Mouse (Mus musculus): Measurements from ENCODE around the gene Wipi2. TPM values are rescaled to one million over a fixed set of nuclear protein-coding genes. Genes with fewer than 3 reads are reported as not detected.

Wipi2 gene
- total RNA-seq (2014; rRNA removed; ENCODE audit: low replicate concordance): 37.2 and 50.8 TPM in 2 replicates
- 19.6 and 20.7 TPM in 2 replicates for polyA plus RNA-seq (2015; fragmentation: Nextera tagmentation; extraction: Ambion mirVana)

DNA sequence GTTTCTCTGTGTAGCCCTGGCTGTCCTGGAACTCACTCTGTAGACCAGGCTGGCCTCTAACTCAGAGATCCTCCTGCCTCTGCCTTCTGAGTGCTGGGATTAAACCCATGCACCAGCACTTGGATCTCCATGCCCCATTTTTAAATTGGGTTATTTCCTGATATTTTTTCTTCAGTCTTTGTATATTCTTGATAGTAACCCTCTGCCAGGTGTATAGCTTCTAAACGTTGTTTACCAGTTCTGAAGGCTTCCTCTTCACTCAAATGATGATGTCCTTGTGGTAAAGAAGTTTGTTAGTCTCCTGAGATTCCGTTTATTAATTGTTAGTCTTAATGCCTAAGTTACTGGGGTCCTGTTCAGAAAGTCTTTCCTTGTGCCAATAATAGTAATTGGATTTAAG is at the start of gene Wipi2:
TSS of gene Wipi2 (plus strand) at position 301 of the 400 bp plus-strand sequence.
- ATAC-seq (ENCODE audit: insufficient read depth, low read depth): no peak
- TF ChIP-seq CTCF (IDR thresholded peaks at IDR 0.05; ENCODE audit: low read depth): no peak
- no peak for TF ChIP-seq EP300 (IDR thresholded peaks at IDR 0.05; ENCODE audit: low read depth)
- 78% methylated on average over 2 of the region's 2 CpGs for WGBS
- peak within 1 kb of the TSS; percentile 94 for H3K4me3 ChIP-seq (ENCODE audit: low read depth, low read length)
- no peaks in the 10 kb centered on the region for H3K27me3 ChIP-seq (ENCODE audit: control insufficient read depth, insufficient read depth, low read length)
- no peaks in the 10 kb centered on the region for H3K36me3 ChIP-seq (replicated peaks; ENCODE audit: control insufficient read depth, insufficient read depth, low read length)
- DNase-seq (ENCODE audit: low spot score): no peak
- H3K4me1 ChIP-seq (ENCODE audit: control insufficient read depth, insufficient read depth): peaks cover 9% of the 10 kb centered on the region
- H3K4me2 ChIP-seq (ENCODE audit: low read depth, low read length): peak within 1 kb of the TSS; percentile 91
- 0 out of 2 replicates have a peak within 1 kb of the TSS, but pooled peaks have one; percentile 88 for H3K9ac ChIP-seq (replicated peaks; ENCODE audit: low read depth, low read length)
- peak within 1 kb of the TSS; percentile 85 for H3K27ac ChIP-seq (ENCODE audit: low read depth)
- no peaks in the 10 kb centered on the region for H3K9me3 ChIP-seq (replicated peaks; ENCODE audit: control insufficient read depth, low read length)

DNA sequence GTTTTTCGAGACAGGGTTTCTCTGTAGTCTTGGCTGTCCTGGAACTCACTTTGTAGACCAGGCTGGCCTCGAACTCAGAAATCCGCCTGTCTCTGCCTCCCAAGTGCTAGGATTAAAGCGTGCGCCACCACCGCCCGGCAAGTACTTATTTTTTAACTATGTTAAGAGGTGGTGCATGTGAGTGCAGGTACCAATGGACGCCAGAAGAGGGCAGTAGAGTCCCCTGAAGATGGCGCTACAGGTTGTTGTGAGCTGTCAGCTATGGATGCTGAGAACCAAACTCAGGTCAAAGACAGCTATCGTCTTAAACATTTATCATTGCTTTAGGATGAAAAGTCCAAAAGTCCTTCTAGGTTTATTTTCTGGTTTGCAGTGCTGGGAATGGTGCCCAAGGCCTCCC is 49.3 kb upstream of the Wipi2 start:
- ATAC-seq (ENCODE audit: insufficient read depth, low read depth) (no peak), DNase-seq (ENCODE audit: low spot score) (no peak)
- no peaks in the 10 kb centered on the region for H3K9me3 ChIP-seq (replicated peaks; ENCODE audit: control insufficient read depth, low read length)
- H3K27me3 ChIP-seq (ENCODE audit: control insufficient read depth, insufficient read depth, low read length): peaks cover 4% of the 10 kb centered on the region; the same call in 1 of the 2 replicates
- H3K27ac ChIP-seq (ENCODE audit: low read depth): no peak overlapping the region
- H3K4me2 ChIP-seq (ENCODE audit: low read depth, low read length): no peak overlapping the region
- no peaks in the 10 kb centered on the region for H3K4me1 ChIP-seq (ENCODE audit: control insufficient read depth, insufficient read depth)
- WGBS: 85% methylated on average over 10 of the region's 10 CpGs
- H3K4me3 ChIP-seq (ENCODE audit: low read depth, low read length): no peak overlapping the region
- H3K36me3 ChIP-seq (replicated peaks; ENCODE audit: control insufficient read depth, insufficient read depth, low read length): no peaks in the 10 kb centered on the region
- no peak overlapping the region for H3K9ac ChIP-seq (replicated peaks; ENCODE audit: low read depth, low read length)
- TF ChIP-seq CTCF (IDR thresholded peaks at IDR 0.05; ENCODE audit: low read depth) (no peak), EP300 (IDR thresholded peaks at IDR 0.05; ENCODE audit: low read depth) (no peak)

- DNase-seq (ENCODE audit: low spot score) (peak; percentile 50), ATAC-seq (ENCODE audit: insufficient read depth, low read depth) (peak; percentile 41; the same call in 1 of the 2 replicates)
- no peak overlapping the region for H3K27ac ChIP-seq (ENCODE audit: low read depth)
Measured at GRCm38 (mm10) chr5:142581517-142581916, 46.0 kb upstream of the Wipi2 start.

DNA sequence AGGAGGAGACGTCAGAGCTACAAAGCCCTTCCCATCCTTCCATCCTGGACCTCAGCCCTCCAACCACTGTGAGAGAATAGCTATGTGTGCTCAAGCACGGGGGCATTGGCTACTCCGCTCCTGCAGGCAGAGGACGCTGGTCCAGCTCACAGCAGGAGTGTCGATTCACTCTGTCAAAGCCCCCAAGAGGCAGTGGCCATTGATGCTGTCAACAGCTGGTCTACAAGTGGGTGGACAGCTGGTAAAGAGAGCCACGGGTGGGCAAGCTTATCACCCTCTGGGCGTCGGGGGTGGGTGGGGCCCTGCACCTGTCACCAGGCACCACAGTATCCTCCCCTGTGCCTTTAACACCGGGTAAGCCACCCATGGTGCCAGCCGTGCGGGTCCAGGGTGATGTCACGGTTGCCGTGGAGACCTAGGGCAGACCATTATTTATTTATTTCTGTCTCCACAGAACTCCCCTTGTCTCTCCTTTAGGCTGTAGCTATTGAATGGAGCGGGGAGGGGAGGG is 43.8 kb upstream of the Wipi2 start:
- DNase-seq (ENCODE audit: low spot score) (no peak), ATAC-seq (ENCODE audit: insufficient read depth, low read depth) (no peak)
- TF ChIP-seq CTCF (IDR thresholded peaks at IDR 0.05; ENCODE audit: low read depth): no peak
- TF ChIP-seq EP300 (IDR thresholded peaks at IDR 0.05; ENCODE audit: low read depth): no peak
- Histone ChIP-seq H3K27me3 (ENCODE audit: control insufficient read depth, insufficient read depth, low read length) (peaks cover 9% of the 10 kb centered on the region; the same call in 1 of the 2 replicates), H3K36me3 (replicated peaks; ENCODE audit: control insufficient read depth, insufficient read depth, low read length) (no peaks in the 10 kb centered on the region), H3K4me1 (ENCODE audit: control insufficient read depth, insufficient read depth) (no peaks in the 10 kb centered on the region), H3K9me3 (replicated peaks; ENCODE audit: control insufficient read depth, low read length) (no peaks in the 10 kb centered on the region), H3K4me3 (ENCODE audit: low read depth, low read length) (no peak overlapping the region), H3K4me2 (ENCODE audit: low read depth, low read length) (no peak overlapping the region), H3K27ac (ENCODE audit: low read depth) (no peak overlapping the region), H3K9ac (replicated peaks; ENCODE audit: low read depth, low read length) (no peak overlapping the region)
- WGBS: 43% methylated on average over 14 of the region's 14 CpGs

More at GRCm38 (mm10) chr5:142581517-142581916, 46.0 kb upstream of the Wipi2 start:
- no peak overlapping the region for H3K4me3 ChIP-seq (ENCODE audit: low read depth, low read length)
- H3K9ac ChIP-seq (replicated peaks; ENCODE audit: low read depth, low read length): no peak overlapping the region
- TF ChIP-seq CTCF (IDR thresholded peaks at IDR 0.05; ENCODE audit: low read depth) (peak; percentile 71), EP300 (IDR thresholded peaks at IDR 0.05; ENCODE audit: low read depth) (no peak)
- 12% methylated on average over 5 of the region's 5 CpGs for WGBS
- H3K36me3 ChIP-seq (replicated peaks; ENCODE audit: control insufficient read depth, insufficient read depth, low read length): no peaks in the 10 kb centered on the region
- peaks cover 9% of the 10 kb centered on the region; the same call in 1 of the 2 replicates for H3K27me3 ChIP-seq (ENCODE audit: control insufficient read depth, insufficient read depth, low read length)
- no peak overlapping the region for H3K4me2 ChIP-seq (ENCODE audit: low read depth, low read length)
- no peaks in the 10 kb centered on the region for H3K4me1 ChIP-seq (ENCODE audit: control insufficient read depth, insufficient read depth)
- H3K9me3 ChIP-seq (replicated peaks; ENCODE audit: control insufficient read depth, low read length): no peaks in the 10 kb centered on the region

DNA sequence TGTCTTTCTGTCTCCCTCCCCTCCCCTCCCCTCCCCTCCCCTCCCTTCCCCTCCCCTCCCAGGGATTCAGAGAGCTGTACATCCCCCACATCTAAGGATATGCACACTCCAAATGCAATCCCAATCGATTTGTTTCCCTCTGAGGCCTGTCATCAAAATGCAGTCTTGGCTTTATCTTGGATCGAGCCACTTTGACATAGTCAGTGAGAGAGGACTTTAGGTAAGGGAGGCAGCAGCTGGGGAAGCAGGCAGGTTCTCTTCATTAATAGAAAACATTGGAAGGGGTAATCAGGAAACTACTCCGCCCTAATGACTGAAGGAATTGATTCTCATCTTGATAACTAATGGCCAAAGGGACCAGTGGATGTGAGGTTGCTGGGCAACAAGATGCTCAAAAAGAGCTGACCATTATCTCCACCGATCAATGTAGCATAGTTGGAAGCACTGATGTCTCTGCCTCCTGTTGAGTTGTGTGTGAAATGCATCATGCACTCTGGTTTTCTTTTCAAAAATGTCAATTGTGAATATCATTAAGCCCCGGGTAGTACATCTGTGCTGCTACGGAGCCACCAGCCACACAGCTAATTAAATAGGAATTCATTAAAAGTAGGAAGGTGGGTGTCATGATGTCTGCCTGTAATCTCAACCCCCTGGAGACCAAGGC is 36.4 kb upstream of the Wipi2 start:
- no peak overlapping the region for H3K4me3 ChIP-seq (ENCODE audit: low read depth, low read length)
- ATAC-seq (ENCODE audit: insufficient read depth, low read depth): no peak
- no peak for TF ChIP-seq EP300 (IDR thresholded peaks at IDR 0.05; ENCODE audit: low read depth)
- TF ChIP-seq CTCF (IDR thresholded peaks at IDR 0.05; ENCODE audit: low read depth): no peak
- WGBS: 72% methylated on average over 6 of the region's 6 CpGs
- H3K27ac ChIP-seq (ENCODE audit: low read depth): no peak overlapping the region
- H3K9me3 ChIP-seq (replicated peaks; ENCODE audit: control insufficient read depth, low read length): no peaks in the 10 kb centered on the region
- H3K36me3 ChIP-seq (replicated peaks; ENCODE audit: control insufficient read depth, insufficient read depth, low read length): no peaks in the 10 kb centered on the region
- H3K9ac ChIP-seq (replicated peaks; ENCODE audit: low read depth, low read length): no peak overlapping the region
- no peaks in the 10 kb centered on the region for H3K27me3 ChIP-seq (ENCODE audit: control insufficient read depth, insufficient read depth, low read length)
- no peaks in the 10 kb centered on the region for H3K4me1 ChIP-seq (ENCODE audit: control insufficient read depth, insufficient read depth)
- no peak for DNase-seq (ENCODE audit: low spot score)
- H3K4me2 ChIP-seq (ENCODE audit: low read depth, low read length): no peak overlapping the region
